ENCODE assay signal across 30 mouse cellular contexts in the genomic region with DNA sequence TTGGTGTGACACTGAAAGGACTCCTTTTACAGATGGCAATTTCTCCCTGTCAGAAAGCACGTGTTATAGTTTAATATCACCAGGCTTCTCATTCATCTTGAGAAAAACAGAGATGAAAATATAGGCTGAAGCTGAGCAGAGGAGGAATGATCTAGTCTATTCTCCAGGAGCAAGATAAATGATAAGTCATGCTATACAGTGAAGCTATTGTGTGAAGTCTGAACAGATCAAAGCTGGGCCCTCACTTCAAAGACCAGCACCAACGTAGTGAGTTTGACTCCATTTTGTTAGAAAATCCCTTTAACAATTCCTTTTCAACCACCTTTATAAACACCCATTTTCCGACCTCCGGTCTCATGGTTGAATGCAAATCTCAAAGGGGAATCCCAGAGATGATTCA.
"Had no signal": no experiment of that assay in that cellular context is flagged by ENCODE, and none has a peak within 500 bp of the region (broad histone marks: within the 10 kb centered on the region; RNA-seq: fewer than 3 reads in every experiment).

No protein-coding gene starts in this region.

- H3K9ac ChIP-seq: limb, embryonic 12.5 days; limb, embryonic 13.5 days; limb, embryonic 15.5 days; liver, embryonic 12.5 days; liver, embryonic 13.5 days; liver, embryonic 14.5 days; liver, embryonic 15.5 days; liver, postnatal 0 days; lung, embryonic 14.5 days; lung, embryonic 15.5 days; midbrain, embryonic 12.5 days; neural tube, embryonic 12.5 days; neural tube, embryonic 13.5 days had no signal

- H3K36me3 ChIP-seq: limb, embryonic 10.5 days; limb, embryonic 12.5 days; limb, embryonic 13.5 days; limb, embryonic 15.5 days; liver, embryonic 12.5 days; liver, embryonic 13.5 days; liver, embryonic 15.5 days; lung, embryonic 15.5 days; midbrain, embryonic 10.5 days; midbrain, embryonic 12.5 days; neural tube, embryonic 12.5 days; neural tube, embryonic 13.5 days had no signal

- H3K9me3 ChIP-seq: limb, embryonic 10.5 days; limb, embryonic 12.5 days; limb, embryonic 15.5 days; liver, embryonic 12.5 days; liver, embryonic 13.5 days; liver, embryonic 15.5 days; lung, embryonic 15.5 days; midbrain, embryonic 10.5 days; midbrain, embryonic 12.5 days; neural tube, embryonic 12.5 days; neural tube, embryonic 13.5 days had no signal

- DNase-seq: layer of hippocampus, postnatal 36 days; left cerebral cortex, postnatal 4 days; liver; liver, embryonic 13.5 days; liver, postnatal 0 days; lung, adult 18-20 months; lung, adult 2 months; lung, embryonic 14.5 days; lung, postnatal 10 days; lung, postnatal 14 days; lung, postnatal 36 days; lung, postnatal 4 days had no signal

- ATAC-seq: liver, embryonic 12.5 days; liver, postnatal 0 days; lung, postnatal 0 days had no signal

- H3K4me3 ChIP-seq: left cerebral cortex, adult 2 months; limb, embryonic 10.5 days; limb, embryonic 12.5 days; limb, embryonic 13.5 days; limb, embryonic 15.5 days; liver, embryonic 12.5 days; liver, embryonic 13.5 days; liver, embryonic 15.5 days; lung, embryonic 15.5 days; megakaryocyte, embryonic 14.5 days; midbrain, embryonic 10.5 days; midbrain, embryonic 12.5 days; myocyte; neural tube, embryonic 12.5 days; neural tube, embryonic 13.5 days had no signal

- H3K27me3 ChIP-seq: limb, embryonic 12.5 days; limb, embryonic 13.5 days; limb, embryonic 15.5 days; liver, embryonic 12.5 days; liver, embryonic 13.5 days; liver, embryonic 15.5 days; lung, embryonic 15.5 days; megakaryocyte, embryonic 14.5 days; midbrain, embryonic 12.5 days; neural tube, embryonic 12.5 days; neural tube, embryonic 13.5 days had no signal

- H3K27ac ChIP-seq: left cerebral cortex, adult 2 months; limb, embryonic 10.5 days; limb, embryonic 12.5 days; limb, embryonic 13.5 days; limb, embryonic 15.5 days; liver, embryonic 12.5 days; liver, embryonic 13.5 days; liver, embryonic 14.5 days; liver, embryonic 15.5 days; lung, embryonic 15.5 days; macrophage; midbrain, embryonic 10.5 days; midbrain, embryonic 12.5 days; neural tube, embryonic 12.5 days; neural tube, embryonic 13.5 days had no signal

- H3K4me1 ChIP-seq: limb, embryonic 10.5 days; limb, embryonic 12.5 days; limb, embryonic 13.5 days; limb, embryonic 15.5 days; liver, embryonic 12.5 days; liver, embryonic 13.5 days; liver, embryonic 15.5 days; lung, embryonic 15.5 days; megakaryocyte, embryonic 14.5 days; midbrain, embryonic 10.5 days; midbrain, embryonic 12.5 days; neural tube, embryonic 12.5 days; neural tube, embryonic 13.5 days had no signal

- H3K4me2 ChIP-seq: limb, embryonic 12.5 days; limb, embryonic 13.5 days; limb, embryonic 15.5 days; liver, embryonic 11.5 days; liver, embryonic 12.5 days; liver, embryonic 13.5 days; liver, embryonic 15.5 days; lung, embryonic 14.5 days; lung, embryonic 15.5 days; midbrain, embryonic 12.5 days; neural tube, embryonic 12.5 days; neural tube, embryonic 13.5 days had no signal
